Mouse (Mus musculus) fibroblast of lung, adult 2 months (primary cell): ENCODE results near the gene Ndufab1.

Experiments
- DNase-seq: peaks from one replicate; pipeline ENCODE4 v3.0.0-alpha.2; 2011; ENCODE audit warnings: low read depth

Ndufab1 gene

GRCm38 (mm10) chr7:122067517-122068381 lies 33.9 kb downstream of the Ndufab1 start:
- DNase-seq, result no peak

GRCm38 (mm10) chr7:122066945-122067516 lies 34.7 kb downstream of the Ndufab1 start, which contains the start of the genes Ubfd1 and Ears2:
TSS of gene Ubfd1 (plus strand) at chr7:122067175.
TSS of gene Ears2 (minus strand) at chr7:122067263.
- peak; percentile 97 for DNase-seq

- DNase-seq, result no peak
These were observed 35.4 kb downstream of the Ndufab1 start for GRCm38 (mm10) chr7:122066102-122066944.

- no peak for DNase-seq
These were observed 36.0 kb downstream of the Ndufab1 start for GRCm38 (mm10) chr7:122065656-122066055.

GRCm38 (mm10) chr7:122056633-122057032 lies 45.1 kb downstream of the Ndufab1 start:
- no peak for DNase-seq

- no peak for DNase-seq
These were observed 50.9 kb downstream of the Ndufab1 start for GRCm38 (mm10) chr7:122050834-122051233.

GRCm38 (mm10) chr7:122048191-122048590 lies 53.5 kb downstream of the Ndufab1 start:
- DNase-seq, result no peak

GRCm38 (mm10) chr7:122046813-122047212 lies 54.9 kb downstream of the Ndufab1 start:
- no peak for DNase-seq

GRCm38 (mm10) chr7:122045711-122046110 lies 56.0 kb downstream of the Ndufab1 start:
- DNase-seq, result no peak

GRCm38 (mm10) chr7:122045181-122045634 lies 56.5 kb downstream of the Ndufab1 start:
- DNase-seq, result no peak

- no peak for DNase-seq
These were observed 57.6 kb downstream of the Ndufab1 start for GRCm38 (mm10) chr7:122044106-122044505.
